Mouse (Mus musculus): Measurements from ENCODE around the gene Zfp429.
"Not testable (repeated sequence)": the region's sequence is repeated elsewhere in the genome, so short reads cannot be mapped to it uniquely, and the experiment has no call there.

Zfp429 gene

DNA sequence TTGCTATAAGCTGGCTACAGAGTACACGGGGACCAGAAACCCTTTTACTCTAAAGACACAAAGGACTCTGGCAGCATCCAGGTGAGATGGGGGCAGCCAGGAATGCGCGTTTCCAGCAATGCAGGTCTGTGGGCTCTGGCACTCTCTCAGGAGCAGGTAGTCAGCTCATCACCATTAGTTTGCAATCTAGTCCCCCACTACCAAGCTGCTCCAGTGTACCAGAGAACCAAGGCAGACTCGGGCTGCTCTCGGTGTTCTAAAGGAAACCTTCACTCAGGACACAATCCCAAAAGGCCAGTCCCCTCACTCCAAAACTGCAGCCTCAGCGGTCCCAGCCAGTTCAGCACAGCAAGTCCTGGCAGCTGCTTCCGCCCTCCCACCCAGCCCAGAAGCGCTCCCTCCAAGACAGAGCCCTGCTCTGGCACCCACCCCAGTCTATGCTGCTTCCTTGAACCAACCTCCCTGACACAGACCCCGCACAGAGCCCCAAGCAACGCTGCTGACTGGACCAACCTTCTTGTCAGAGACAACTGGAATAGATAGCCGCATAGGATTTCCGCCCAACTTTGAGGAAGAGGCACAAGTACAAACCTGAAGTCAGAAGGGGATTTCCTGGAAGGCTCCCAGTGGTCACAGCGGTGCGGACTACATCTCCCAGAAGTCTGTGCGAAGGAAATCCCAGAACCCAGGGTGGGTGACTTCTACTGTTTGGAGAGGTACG is at the start of gene Zfp429:
Zfp429 (minus strand) TSS at position 637 of the 721 bp plus-strand sequence.
- DNase-seq (ENCODE audit: low spot score): peak; percentile 51

DNA sequence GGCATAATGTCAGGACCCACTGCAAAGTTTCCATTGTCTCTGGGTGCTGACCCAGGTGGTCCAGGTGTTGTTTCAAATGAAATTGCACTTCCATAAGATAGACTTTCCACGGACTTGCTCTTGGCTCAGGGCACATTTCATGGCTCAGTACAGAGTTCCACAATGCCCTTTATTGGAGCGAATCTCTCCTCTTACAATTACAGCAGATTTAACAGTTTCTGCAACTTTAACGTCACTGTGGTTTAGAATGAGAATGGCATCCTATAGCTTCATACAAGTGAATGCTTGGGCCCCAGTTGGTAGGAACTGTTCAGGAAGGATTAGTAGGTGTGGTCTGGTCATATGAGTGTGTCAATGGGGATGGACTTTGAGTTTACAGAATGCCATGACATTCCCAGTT is 37.5 kb upstream of the Zfp429 start:
- DNase-seq (ENCODE audit: low spot score): not testable (repeated sequence)

- DNase-seq (ENCODE audit: low spot score): peak; percentile 50
Measured at GRCm38 (mm10) chr13:67428116-67428515, 28.5 kb upstream of the Zfp429 start.

- DNase-seq (ENCODE audit: low spot score): not testable (repeated sequence)
Measured at GRCm38 (mm10) chr13:67425699-67426098, 26.1 kb upstream of the Zfp429 start.

DNA sequence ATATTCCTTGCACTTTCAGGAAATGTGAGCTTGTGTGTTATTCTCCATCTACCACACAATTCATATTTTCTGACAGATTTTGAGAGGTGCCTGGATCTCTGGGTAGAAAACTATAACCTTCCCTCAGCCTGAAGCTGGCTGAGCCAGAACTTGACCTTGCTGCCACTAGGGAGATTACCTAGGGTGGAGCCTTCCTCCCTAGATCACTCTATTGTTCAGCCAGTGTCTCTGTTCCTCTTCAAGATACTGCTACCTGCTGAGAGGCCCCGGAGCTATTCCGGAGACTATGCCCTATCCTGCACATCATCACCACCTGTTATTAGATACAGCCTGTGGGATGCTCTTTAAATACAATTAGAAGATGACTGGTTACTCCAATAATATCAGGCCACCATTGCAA is 22.9 kb upstream of the Zfp429 start:
- not testable (repeated sequence) for DNase-seq (ENCODE audit: low spot score)

DNA sequence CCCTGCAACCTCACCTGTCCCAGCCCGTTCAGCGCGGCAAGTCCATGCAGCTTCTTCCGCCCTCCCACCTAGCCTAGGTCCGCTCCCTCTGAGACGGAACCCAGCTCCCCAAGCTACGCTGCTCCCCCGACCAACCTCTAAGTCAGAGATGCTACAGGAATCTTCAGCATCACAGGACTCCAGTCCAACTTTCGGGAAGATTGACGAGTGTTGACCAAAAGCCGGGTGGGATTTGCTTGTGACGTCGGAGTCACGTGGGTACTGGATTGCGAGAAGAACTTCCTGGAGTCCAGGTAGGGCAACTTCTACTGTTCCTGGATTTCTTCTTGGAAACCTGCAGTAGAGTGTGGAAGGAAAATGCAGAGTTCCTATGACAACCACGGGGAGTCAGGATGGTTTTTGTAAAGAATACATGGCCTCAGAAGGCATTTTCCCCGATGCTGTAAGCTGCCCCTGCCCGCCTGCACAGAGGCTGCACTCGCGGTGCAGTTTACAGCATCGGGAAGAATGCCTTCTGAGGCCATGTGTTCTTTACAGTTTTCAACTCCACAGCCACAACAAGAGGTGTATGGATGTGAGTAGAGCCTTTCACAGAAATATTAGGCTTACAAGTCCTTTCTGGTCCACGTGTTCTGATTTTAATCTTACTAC is 21.7 kb upstream of the Zfp429 start, which contains the start of gene Zfp459:
Zfp459 (minus strand) TSS at position 212 of the 651 bp plus-strand sequence.
- peak; percentile 9 for DNase-seq (ENCODE audit: low spot score)

- no peak for DNase-seq (ENCODE audit: low spot score)
Measured at GRCm38 (mm10) chr13:67420558-67421206, 21.1 kb upstream of the Zfp429 start.

DNA sequence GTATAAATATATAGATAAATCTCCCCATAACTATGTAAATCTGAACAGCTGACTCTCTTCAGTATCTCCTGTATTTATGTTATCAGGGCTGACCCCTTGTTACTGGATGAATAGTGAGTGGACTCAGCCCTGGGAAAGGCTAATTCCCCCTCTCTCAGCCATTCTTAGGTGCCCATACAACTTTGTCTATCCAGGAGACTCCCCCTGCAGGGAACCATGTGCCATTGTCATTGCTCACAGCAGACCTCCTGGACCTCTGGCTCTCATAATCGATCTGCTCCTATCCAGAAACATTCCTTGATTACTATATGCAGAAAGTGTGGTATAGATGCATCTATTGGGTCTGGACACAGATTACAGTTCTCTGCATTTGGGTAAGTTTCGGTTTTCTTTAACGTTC is 17.2 kb upstream of the Zfp429 start:
- DNase-seq (ENCODE audit: low spot score): no peak

GRCm38 (mm10) chr13:67415759-67416158 is 16.1 kb upstream of the Zfp429 start:
- DNase-seq (ENCODE audit: low spot score): no peak

- DNase-seq (ENCODE audit: low spot score): not testable (repeated sequence)
Measured at GRCm38 (mm10) chr13:67413634-67414033, 14.0 kb upstream of the Zfp429 start.

- not testable (repeated sequence) for DNase-seq (ENCODE audit: low spot score)
Measured at GRCm38 (mm10) chr13:67376255-67376654, 23.4 kb downstream of the Zfp429 start.

DNA sequence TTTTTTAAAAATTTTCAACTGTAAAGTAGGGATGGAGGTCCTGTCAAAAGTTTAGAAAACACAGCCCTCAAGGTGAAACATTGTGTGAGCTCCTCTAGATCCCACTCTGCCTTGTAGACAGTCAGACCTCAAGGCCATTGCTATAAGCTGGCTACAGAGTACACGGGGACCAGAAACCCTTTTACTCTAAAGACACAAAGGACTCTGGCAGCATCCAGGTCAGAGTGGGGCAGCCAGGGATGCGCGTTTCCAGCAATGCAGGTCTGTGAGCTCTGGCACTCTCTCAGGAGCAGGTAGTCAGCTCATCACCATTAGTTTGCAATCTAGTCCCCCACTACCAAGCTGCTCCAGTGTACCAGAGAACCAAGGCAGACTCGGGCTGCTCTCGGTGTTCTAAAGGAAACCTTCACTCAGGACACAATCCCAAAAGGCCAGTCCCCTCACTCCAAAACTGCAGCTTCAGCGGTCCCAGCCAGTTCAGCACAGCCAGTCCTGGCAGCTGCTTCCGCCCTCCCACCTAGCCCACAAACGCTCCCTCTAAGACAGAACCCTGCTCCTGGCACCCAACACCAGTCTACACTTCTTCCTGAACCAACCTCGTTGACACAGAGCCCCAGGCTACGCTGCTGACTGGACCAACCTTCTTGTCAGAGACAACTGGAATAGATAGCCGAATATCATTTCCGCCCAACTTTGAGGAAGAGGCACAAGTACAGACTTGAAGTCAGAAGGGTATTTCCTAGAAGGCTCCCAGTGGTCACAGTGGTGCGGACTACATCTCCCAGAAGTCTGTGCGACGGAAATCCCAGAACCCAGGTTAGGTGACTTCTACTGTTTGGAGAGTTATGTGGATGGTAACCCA is 24.3 kb downstream of the Zfp429 start, which contains the start of the genes Gm28041 and Zfp456:
Gm28041 (minus strand) TSS at position 684 of the 862 bp plus-strand sequence.
Zfp456 (minus strand) TSS at position 761 of the 862 bp plus-strand sequence.
- peak; percentile 60 for DNase-seq (ENCODE audit: low spot score)

- DNase-seq (ENCODE audit: low spot score): peak; percentile 76
Measured at GRCm38 (mm10) chr13:67360131-67360744, 39.4 kb downstream of the Zfp429 start, which contains the start of the genes Gm28044 and Zfp953. TSS of gene Gm28044 (minus strand) at chr13:67360536. TSS of gene Zfp953 (minus strand) at chr13:67360605.

DNA sequence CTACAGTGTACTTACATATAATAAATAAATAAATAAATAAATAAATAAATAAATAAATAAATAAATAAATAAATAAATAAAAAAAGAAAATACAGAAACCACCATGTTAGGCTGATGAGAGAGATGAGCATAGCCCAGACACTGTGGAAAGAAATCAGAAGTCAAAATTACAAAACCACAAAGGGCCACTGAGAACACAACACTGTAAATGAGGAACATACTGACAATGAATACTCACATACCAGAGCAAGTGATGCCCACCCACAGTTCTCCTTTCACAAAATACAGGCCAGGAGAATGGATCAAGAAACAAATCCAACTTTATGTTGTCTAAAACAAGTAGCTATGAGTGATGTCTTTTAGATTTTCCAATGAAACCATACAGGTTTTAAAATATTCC is 47.8 kb downstream of the Zfp429 start:
- DNase-seq (ENCODE audit: low spot score): no peak

- DNase-seq (ENCODE audit: low spot score): no peak
Measured at GRCm38 (mm10) chr13:67343422-67343821, 56.2 kb downstream of the Zfp429 start.
